Mouse (Mus musculus): Measurements from ENCODE around the gene Amfr. TPM values are rescaled to one million over a fixed set of nuclear protein-coding genes. Genes with fewer than 3 reads are reported as not detected.
A peak's percentile ranks its signal among the peaks of the same experiment; 100 is the strongest.

The Amfr gene
- 89.3 to 145 TPM (median 96.4 TPM) in 3 replicates for total RNA-seq (2017)

GRCm38 (mm10) chr8:94012013-94012951, at the start of gene Amfr:
Gene Amfr, minus strand, starts transcription at chr8:94012842.
- peak; percentile 40 for ATAC-seq (replicated peaks; ENCODE audit: insufficient number of reproducible peaks, low FRiP score, low TSS enrichment, poor library complexity, severe bottlenecking)

GRCm38 (mm10) chr8:94057157-94057854, 44.7 kb upstream of the Amfr start:
- ATAC-seq (replicated peaks; ENCODE audit: insufficient number of reproducible peaks, low FRiP score, low TSS enrichment, poor library complexity, severe bottlenecking) = 0 out of 2 replicates have a peak, but pooled peaks have one; percentile 22

- ATAC-seq (replicated peaks; ENCODE audit: insufficient number of reproducible peaks, low FRiP score, low TSS enrichment, poor library complexity, severe bottlenecking) = no peak
Observed at GRCm38 (mm10) chr8:94052696-94053095, 40.1 kb upstream of the Amfr start.

- ATAC-seq (replicated peaks; ENCODE audit: insufficient number of reproducible peaks, low FRiP score, low TSS enrichment, poor library complexity, severe bottlenecking) = no peak
Observed at GRCm38 (mm10) chr8:94047845-94048244, 35.2 kb upstream of the Amfr start.

GRCm38 (mm10) chr8:94037806-94038205, 25.2 kb upstream of the Amfr start:
- ATAC-seq (replicated peaks; ENCODE audit: insufficient number of reproducible peaks, low FRiP score, low TSS enrichment, poor library complexity, severe bottlenecking) = no peak

- peak; percentile 100 for ATAC-seq (replicated peaks; ENCODE audit: insufficient number of reproducible peaks, low FRiP score, low TSS enrichment, poor library complexity, severe bottlenecking)
Observed at GRCm38 (mm10) chr8:94036944-94037524, 24.4 kb upstream of the Amfr start, which contains the start of the genes Nudt21 and Ogfod1. Gene Nudt21, minus strand, starts transcription at chr8:94037031. Gene Ogfod1, plus strand, starts transcription at chr8:94037198.

- ATAC-seq (replicated peaks; ENCODE audit: insufficient number of reproducible peaks, low FRiP score, low TSS enrichment, poor library complexity, severe bottlenecking) = peak; percentile 14; the same call in 1 of the 2 replicates
Observed at GRCm38 (mm10) chr8:94036541-94036940, 23.9 kb upstream of the Amfr start.

GRCm38 (mm10) chr8:94035200-94035599, 22.6 kb upstream of the Amfr start:
- no peak for ATAC-seq (replicated peaks; ENCODE audit: insufficient number of reproducible peaks, low FRiP score, low TSS enrichment, poor library complexity, severe bottlenecking)

GRCm38 (mm10) chr8:94033601-94034000, 21.0 kb upstream of the Amfr start:
- ATAC-seq (replicated peaks; ENCODE audit: insufficient number of reproducible peaks, low FRiP score, low TSS enrichment, poor library complexity, severe bottlenecking) = no peak

- no peak for ATAC-seq (replicated peaks; ENCODE audit: insufficient number of reproducible peaks, low FRiP score, low TSS enrichment, poor library complexity, severe bottlenecking)
Observed at GRCm38 (mm10) chr8:94029701-94030100, 17.1 kb upstream of the Amfr start.

- no peak for ATAC-seq (replicated peaks; ENCODE audit: insufficient number of reproducible peaks, low FRiP score, low TSS enrichment, poor library complexity, severe bottlenecking)
Observed at GRCm38 (mm10) chr8:94023916-94024315, 11.3 kb upstream of the Amfr start.

GRCm38 (mm10) chr8:94013026-94013612, 477 bp upstream of the Amfr start:
- ATAC-seq (replicated peaks; ENCODE audit: insufficient number of reproducible peaks, low FRiP score, low TSS enrichment, poor library complexity, severe bottlenecking) = no peak

GRCm38 (mm10) chr8:94011076-94012012, 1.3 kb downstream of the Amfr start:
- ATAC-seq (replicated peaks; ENCODE audit: insufficient number of reproducible peaks, low FRiP score, low TSS enrichment, poor library complexity, severe bottlenecking) = peak; percentile 9; the same call in 1 of the 2 replicates

GRCm38 (mm10) chr8:94010101-94010705, 2.4 kb downstream of the Amfr start:
- no peak for ATAC-seq (replicated peaks; ENCODE audit: insufficient number of reproducible peaks, low FRiP score, low TSS enrichment, poor library complexity, severe bottlenecking)

GRCm38 (mm10) chr8:94009243-94009845, 3.3 kb downstream of the Amfr start:
- ATAC-seq (replicated peaks; ENCODE audit: insufficient number of reproducible peaks, low FRiP score, low TSS enrichment, poor library complexity, severe bottlenecking) = no peak

- no peak for ATAC-seq (replicated peaks; ENCODE audit: insufficient number of reproducible peaks, low FRiP score, low TSS enrichment, poor library complexity, severe bottlenecking)
Observed at GRCm38 (mm10) chr8:94004139-94004538, 8.5 kb downstream of the Amfr start.

- ATAC-seq (replicated peaks; ENCODE audit: insufficient number of reproducible peaks, low FRiP score, low TSS enrichment, poor library complexity, severe bottlenecking) = no peak
Observed at GRCm38 (mm10) chr8:93998961-93999360, 13.7 kb downstream of the Amfr start.
